In the genomic region with DNA sequence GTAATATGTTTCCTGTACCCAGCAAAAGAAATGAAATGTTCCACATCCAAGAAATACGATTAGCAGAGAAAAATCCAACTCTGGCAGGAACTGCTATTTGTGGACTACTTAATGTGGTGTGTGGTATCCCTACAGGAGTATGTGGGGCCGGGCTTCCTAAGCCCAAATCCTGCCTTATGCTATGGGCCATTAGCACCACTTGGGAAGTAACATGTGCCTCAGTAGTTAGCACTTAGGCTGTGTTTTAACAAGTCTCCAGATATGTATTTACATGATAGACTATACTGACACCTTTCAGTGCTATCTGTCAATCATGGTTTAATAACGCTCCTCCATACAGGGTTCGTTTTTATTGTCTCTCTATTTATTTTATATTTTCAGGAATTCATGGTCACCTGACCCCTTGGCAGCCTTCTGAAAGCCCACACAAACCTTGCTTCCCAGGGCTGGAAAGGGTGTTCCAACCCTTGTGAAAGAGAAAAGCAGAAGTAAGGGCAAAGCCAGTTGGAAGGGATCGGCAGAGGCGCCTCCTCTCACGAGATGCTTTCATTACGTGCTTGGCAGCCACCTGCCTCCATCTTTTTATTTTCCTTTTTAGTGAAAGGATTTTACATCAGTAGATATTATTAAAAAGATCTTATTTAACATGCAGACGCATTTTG, we compare ENCODE assay signal across 9 mouse cellular contexts.
A peak's percentile ranks its signal among the peaks of the same experiment; 100 is the strongest.
DNase-seq lines count a peak whose midpoint lies in the region; ATAC-seq and TF ChIP-seq lines count a peak whose summit lies in the region.
"Had no signal": no experiment of that assay in that cellular context is flagged by ENCODE, and none has a peak within 500 bp of the region (broad histone marks: within the 10 kb centered on the region; RNA-seq: fewer than 3 reads in every experiment).

No protein-coding gene starts in this region.

- no peak for DNase-seq in heart, postnatal 36 days
- DNase-seq in lung, postnatal 0 days (ENCODE audit: low spot score): no peak
- DNase-seq in lung, postnatal 14 days: no peak
- DNase-seq in spleen, postnatal 10 days (ENCODE audit: low spot score in 2 of 2): no peak
- DNase-seq in right cerebral cortex, adult 2 months (ENCODE audit: low spot score in 2 of 2): no peak
- DNase-seq: kidney, postnatal 4 days had no signal

- H3K4me3 ChIP-seq in heart, embryonic 13.5 days: no peak overlapping the region
- H3K4me3 ChIP-seq in lung, postnatal 0 days (ENCODE audit: low read depth, low read length): no peak overlapping the region
- no peak overlapping the region for H3K4me3 ChIP-seq in neural tube, embryonic 15.5 days (replicated peaks)

- intact Hi-C loops in heart, postnatal 36 days (cut with DNase I): no loop called here

- H3K27me3 ChIP-seq in heart, embryonic 13.5 days (replicated peaks): no peaks in the 10 kb centered on the region
- no peaks in the 10 kb centered on the region for H3K27me3 ChIP-seq in lung, postnatal 0 days (replicated peaks; ENCODE audit: insufficient read depth, low read length)
- no peaks in the 10 kb centered on the region for H3K27me3 ChIP-seq in neural tube, embryonic 15.5 days (replicated peaks)

- ATAC-seq in heart, embryonic 13.5 days (ENCODE audit: extremely low read depth, insufficient number of reproducible peaks, low FRiP score, low TSS enrichment): no peak
- no peak for ATAC-seq in lung, postnatal 0 days
- ATAC-seq in hematopoietic stem cell, adult 5-6 weeks (replicated peaks in 1 of 2; ENCODE audit: insufficient read depth in 1 of 2, low FRiP score in 2 of 2, low TSS enrichment in 1 of 2, low read depth in 1 of 2, poor library complexity in 2 of 2, severe bottlenecking in 2 of 2): peak; percentile 65 to 81; a peak in 3 of 4 replicates
- 0 out of 2 replicates have a peak, but pooled peaks have one; percentile 54 for ATAC-seq in neural tube, embryonic 15.5 days (ENCODE audit: low FRiP score)

- peaks cover 11% of the 10 kb centered on the region for H3K36me3 ChIP-seq in heart, embryonic 13.5 days
- no peaks in the 10 kb centered on the region for H3K36me3 ChIP-seq in lung, postnatal 0 days (ENCODE audit: insufficient read depth, low read length)
- no peaks in the 10 kb centered on the region for H3K36me3 ChIP-seq in neural tube, embryonic 15.5 days

- no peak overlapping the region for H3K9ac ChIP-seq in heart, embryonic 13.5 days
- no peak overlapping the region for H3K9ac ChIP-seq in lung, postnatal 0 days (replicated peaks; ENCODE audit: low read depth)
- no peak overlapping the region for H3K9ac ChIP-seq in neural tube, embryonic 15.5 days (replicated peaks)

- peak overlapping the region; percentile 29; the same call in 1 of the 2 replicates for H3K27ac ChIP-seq in heart, embryonic 13.5 days (replicated peaks)
- peak overlapping the region; percentile 81 for H3K27ac ChIP-seq in lung, postnatal 0 days (ENCODE audit: low read length)
- H3K27ac ChIP-seq in neural tube, embryonic 15.5 days (replicated peaks): peak overlapping the region; percentile 75

- H3K4me2 ChIP-seq in heart, embryonic 13.5 days: no peak overlapping the region
- H3K4me2 ChIP-seq in lung, postnatal 0 days (replicated peaks; ENCODE audit: low read depth, low read length): no peak overlapping the region
- peak overlapping the region; percentile 42 for H3K4me2 ChIP-seq in neural tube, embryonic 15.5 days

- 84% methylated on average over 9 of the region's 9 CpGs for WGBS in heart, embryonic 13.5 days
- WGBS in lung, postnatal 0 days: 79% methylated on average over 9 of the region's 9 CpGs
- WGBS in neural tube, embryonic 15.5 days: 61% methylated on average over 9 of the region's 9 CpGs

- H3K9me3 ChIP-seq in heart, embryonic 13.5 days: no peaks in the 10 kb centered on the region
- H3K9me3 ChIP-seq in lung, postnatal 0 days (ENCODE audit: low read length): no peaks in the 10 kb centered on the region
- no peaks in the 10 kb centered on the region for H3K9me3 ChIP-seq in neural tube, embryonic 15.5 days (replicated peaks)

- TF ChIP-seq CTCF in lung, postnatal 0 days (IDR thresholded peaks at IDR 0.05): no peak

- TF ChIP-seq EP300 in lung, postnatal 0 days (IDR thresholded peaks at IDR 0.05): no peak

- H3K4me1 ChIP-seq in heart, embryonic 13.5 days: peaks cover 53% of the 10 kb centered on the region
- peaks cover 9% of the 10 kb centered on the region; the same call in 1 of the 2 replicates for H3K4me1 ChIP-seq in lung, postnatal 0 days (ENCODE audit: insufficient read depth, low read depth, low read length)
- H3K4me1 ChIP-seq in neural tube, embryonic 15.5 days: peaks cover 28% of the 10 kb centered on the region

Comparison
In these comparisons a context has a peak if more than half of its experiments do, and no peak if none do; other contexts are left out.
1. ATAC-seq: peak in hematopoietic stem cell, adult 5-6 weeks (2 of 2) and neural tube, embryonic 15.5 days (single experiment); none in heart, embryonic 13.5 days (single experiment) and lung, postnatal 0 days (single experiment).
2. H3K27ac ChIP-seq: peak in every context shown above with its lines; median percentile 81 in lung, postnatal 0 days; 75 in neural tube, embryonic 15.5 days; 29 in heart, embryonic 13.5 days.